Mouse (Mus musculus) urinary bladder, adult 2 months (tissue): ENCODE measurements around the gene Dhx16. TPM values are rescaled to one million over a fixed set of nuclear protein-coding genes. Genes with fewer than 3 reads are reported as not detected.

Experiments
- DNase-seq: peaks from one replicate; pipeline ENCODE4 v3.0.0; 2022; ENCODE audit warnings: low spot score
- polyA plus RNA-seq: library from polyadenylated mRNA; depleted of rRNA; stranded (reverse); fragments of >200 nt; gene quantifications from 2 replicates; pipeline ENCODE4 v1.2.3, GENCODE M21; 2012

The Dhx16 gene
- polyA plus RNA-seq, 1 experiment: 57.7 TPM

DNA sequence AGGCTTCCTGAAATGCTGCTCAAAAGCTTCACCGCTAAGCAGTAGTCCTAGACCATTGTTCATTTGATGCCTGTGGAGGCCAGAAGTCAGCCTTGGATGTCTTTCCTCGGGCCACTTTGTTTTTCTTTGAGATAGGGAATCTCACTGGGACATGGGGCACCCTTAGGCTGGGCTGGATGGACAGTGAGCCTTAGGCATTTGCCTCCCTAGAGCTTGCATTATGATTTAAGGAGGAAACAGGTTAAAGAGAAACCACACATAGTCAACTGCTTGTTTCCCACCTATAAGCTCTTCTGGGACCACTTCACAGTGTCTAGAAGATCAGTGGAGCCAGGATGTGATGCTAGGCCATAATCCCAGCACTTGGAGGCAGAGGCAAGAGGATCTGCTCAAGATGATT is 19.8 kb upstream of the Dhx16 start:
- no peak for DNase-seq

DNA sequence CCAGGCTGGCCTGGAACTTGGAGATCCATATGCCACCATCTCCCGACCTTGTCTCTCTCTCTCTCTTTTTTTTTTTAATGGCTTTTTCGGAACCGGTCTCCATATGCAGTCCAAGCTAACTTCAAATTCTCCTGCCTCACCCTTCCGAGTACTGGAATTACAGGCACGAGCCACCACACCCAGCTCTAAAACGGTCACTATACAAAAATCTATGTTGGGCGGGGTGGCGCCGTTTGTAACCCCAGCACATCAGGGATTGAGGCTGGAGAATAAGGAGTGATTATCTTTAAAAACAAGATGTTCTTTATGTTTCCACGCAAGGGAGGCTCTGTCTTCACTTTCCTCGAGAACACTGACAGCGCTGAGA is 18.8 kb upstream of the Dhx16 start:
- no peak for DNase-seq

DNA sequence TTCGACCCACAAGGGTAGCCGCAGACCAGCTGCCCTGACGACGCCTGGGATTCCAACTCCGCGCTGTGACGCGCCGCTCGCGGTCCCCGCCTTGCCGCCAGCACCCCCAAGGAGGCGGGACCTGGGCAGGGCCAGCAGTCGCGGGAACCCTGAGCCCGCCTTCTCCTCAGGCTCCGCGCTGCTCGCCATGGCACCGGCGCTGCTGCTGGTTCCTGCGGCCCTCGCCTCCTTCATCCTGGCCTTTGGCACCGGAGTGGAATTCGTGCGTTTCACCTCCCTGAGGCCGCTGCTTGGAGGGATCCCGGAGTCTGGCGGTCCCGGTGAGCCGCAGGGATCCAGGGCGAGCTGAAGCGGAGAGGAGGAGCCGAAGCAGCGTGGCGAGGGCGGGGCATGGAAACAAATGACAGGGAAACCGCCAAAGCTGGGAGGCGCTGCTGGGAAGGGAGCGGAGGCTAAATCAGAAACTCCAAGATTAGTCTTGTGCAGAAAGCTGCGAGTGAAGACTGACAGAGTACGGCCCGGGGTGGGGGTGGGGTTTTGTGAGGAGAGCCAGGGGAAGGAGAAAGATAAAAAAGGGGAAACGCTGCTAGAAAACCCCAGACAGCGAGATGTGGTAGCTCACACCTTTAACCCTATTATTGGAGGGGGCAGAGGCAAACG is 18.3 kb upstream of the Dhx16 start, which contains the start of gene Nrm:
TSS of gene Nrm (plus strand) at position 121 of the 660 bp plus-strand sequence.
- DNase-seq: peak; percentile 88

DNA sequence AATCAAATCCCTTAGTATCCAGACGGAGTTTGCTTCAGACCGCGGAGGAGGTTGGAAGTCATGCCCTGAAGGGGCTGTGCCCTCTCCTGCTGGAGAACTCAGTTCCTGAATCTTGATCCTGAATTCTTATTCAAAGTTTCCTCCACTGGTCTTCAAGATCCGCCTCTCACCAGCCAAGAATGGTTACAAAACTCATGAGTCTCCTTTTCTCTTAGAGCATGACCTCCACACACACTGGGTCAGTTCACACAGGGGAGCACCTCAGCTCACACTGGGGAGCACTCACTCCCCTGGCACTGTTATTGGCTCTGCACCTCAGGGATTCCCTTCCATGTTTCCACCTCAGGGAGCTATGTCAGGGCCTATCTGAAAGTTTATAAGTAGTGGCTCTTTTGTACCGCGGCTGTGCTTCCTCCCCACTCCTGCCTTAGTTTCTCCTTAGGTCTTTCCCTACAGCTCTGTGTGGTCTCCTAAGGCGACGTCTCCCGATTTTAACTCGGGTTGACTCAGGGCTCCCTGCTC is 14.7 kb upstream of the Dhx16 start:
- no peak for DNase-seq

DNA sequence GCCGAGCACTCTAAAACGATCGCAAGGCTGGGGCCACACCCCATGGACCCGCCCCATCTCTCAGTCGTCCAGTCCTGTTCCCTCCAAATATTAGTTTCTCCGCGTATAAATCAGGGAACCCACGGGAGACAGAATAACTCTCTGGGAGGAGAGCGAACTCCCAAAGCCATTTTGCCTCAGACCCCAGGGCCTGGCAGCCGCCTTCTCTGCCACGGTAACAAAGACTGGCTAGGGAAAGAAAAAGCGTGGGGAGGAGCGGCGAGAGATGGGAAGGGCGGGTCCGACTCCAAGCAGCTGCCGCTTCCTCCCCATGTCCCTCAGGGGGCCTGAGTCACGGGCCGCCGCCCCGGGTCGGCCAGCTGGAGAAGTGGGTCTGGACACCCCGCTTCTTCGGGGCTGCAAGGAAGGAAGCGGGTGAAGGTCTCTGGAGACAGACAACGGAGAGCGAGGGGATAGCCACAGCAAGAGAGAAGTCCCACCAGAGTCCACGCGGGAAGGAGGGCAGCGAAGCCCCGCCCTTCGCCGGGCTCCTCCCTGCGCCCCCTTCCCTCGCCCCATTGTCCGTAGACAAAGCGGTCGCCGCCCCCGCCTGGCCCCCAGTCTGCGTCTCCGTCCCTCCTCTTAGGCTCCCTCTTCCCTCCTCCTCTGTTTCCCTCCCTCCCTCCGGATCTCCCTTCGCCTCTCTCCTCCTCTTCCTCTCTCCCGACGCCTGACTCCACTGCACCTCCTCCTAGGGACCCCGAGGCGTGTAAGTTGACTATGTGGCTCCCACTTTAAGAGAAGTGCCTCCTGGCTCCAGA is 13.9 kb upstream of the Dhx16 start, which contains the start of gene Ppp1r18:
TSS of gene Ppp1r18 (plus strand) at position 113 of the 800 bp plus-strand sequence.
- peak; percentile 53 for DNase-seq

DNA sequence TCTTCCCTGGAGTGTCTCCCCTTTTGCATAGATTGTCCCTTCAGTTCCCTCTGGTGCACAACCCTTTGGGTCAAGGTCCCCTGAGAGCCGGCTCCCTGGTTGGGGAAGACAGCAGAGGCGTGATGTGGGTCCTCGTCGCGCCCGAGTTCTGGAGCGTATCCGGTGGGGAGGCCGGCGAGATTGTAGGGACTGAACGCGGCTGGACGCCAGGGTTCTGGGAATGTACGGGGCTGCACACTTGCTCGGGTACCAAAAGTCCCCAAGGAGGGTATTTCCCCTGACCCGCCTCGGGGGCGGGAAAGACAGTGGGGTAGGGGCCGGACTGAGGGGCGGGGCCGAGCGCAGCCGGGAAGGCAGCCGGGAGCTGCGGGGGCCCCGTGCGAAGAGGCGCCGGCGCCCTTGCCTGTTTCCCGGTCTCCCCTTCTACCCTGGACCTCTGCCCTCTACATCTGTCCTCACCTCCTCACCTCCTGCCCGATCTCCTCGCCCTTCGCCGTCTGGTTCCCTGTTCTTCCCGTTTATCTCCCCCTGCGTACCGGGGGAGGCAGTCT is 13.3 kb upstream of the Dhx16 start:
- DNase-seq: no peak

DNA sequence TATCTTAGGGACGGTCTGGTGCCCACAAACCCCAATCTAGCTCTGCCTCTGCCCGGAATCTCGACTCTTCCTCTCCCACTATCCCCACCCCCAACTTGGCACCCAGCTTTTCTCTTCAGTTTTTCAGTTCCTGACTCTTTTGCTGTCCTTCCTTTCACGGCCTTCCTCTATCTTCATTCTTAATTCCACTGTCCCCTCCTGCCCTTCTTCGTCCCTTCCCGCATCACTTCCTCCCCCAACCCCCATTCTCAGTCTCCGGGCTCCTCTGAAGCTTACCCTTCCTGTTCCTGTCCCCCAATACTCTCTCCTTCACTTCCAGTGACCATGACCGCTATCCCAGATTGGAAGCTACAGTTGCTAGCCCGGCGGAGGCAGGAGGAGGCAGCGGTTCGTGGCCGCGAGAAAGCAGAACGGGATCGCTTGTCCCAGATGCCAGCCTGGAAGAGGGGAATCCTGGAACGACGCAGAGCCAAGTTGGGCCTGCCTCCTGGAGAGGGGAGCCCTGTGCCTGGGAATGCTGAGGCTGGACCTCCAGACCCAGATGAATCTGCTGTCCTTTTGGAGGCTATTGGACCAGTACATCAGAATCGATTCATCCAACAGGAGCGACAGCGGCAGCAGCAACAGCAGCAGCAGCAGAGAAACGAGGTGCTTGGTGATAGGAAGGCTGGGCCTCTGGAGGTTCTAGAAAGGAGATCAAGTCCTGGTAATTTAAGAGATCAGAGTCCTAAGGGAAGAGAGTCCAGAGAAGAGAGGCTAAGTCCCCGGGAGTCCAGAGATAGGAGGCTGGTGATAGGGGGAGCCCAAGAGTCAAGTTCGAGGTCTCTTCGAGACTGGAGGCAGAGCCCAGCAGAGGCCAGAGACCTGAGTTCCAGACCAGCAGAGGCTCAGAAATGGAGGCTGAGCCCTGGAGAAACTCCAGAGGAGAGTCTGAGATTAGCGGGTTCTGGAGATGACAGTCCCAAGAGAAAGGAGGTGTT is 12.4 kb upstream of the Dhx16 start:
- DNase-seq: peak; percentile 30

DNA sequence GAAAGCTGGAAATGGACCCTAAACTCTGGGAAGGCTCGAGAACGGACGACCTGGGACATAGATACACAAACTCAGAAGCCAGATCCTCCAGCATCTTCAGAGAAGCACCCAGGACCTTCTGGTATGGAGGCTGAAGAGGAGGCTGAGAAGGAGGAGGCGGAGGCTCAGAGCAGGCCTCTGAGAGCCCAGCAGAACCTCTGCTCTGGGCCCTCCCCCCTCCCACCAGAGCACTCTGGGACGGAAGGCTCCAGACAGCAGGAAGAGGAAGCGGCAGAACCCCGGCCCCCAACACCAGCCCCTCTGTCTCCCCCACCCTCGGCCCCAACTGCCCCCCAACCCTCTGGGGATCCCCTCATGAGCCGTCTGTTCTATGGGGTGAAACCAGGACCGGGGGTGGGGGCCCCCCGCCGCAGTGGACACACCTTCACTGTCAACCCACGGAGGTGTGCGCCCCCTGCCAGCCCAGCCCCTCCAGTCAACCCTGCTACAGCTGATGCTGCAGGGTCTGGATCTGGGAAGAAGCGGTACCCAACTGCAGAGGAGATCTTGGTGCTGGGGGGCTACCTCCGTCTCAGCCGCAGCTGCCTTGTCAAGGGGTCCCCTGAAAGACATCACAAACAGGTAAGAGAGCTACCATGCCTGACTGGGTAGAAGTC is 11.3 kb upstream of the Dhx16 start:
- peak; percentile 23 for DNase-seq

DNA sequence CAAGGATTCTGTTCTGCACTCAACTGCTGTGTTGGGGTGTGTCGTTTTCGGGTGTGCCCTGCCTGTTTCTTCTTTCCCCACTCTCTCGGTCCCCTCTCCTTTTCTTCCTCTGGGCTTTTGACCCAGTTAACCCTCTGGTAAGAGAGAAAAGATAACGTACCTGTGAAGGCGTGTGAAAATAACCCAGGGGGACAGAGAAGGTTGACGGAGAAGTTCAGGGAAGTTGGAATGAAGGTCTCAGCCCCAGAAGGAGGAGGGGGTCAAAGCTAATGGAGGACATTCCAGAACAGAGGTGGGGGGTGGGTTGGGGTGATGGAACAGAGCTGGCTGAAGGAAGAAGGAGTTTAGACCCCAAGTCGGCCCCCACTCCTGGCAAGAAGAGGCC is 10.7 kb upstream of the Dhx16 start:
- DNase-seq: no peak

DNA sequence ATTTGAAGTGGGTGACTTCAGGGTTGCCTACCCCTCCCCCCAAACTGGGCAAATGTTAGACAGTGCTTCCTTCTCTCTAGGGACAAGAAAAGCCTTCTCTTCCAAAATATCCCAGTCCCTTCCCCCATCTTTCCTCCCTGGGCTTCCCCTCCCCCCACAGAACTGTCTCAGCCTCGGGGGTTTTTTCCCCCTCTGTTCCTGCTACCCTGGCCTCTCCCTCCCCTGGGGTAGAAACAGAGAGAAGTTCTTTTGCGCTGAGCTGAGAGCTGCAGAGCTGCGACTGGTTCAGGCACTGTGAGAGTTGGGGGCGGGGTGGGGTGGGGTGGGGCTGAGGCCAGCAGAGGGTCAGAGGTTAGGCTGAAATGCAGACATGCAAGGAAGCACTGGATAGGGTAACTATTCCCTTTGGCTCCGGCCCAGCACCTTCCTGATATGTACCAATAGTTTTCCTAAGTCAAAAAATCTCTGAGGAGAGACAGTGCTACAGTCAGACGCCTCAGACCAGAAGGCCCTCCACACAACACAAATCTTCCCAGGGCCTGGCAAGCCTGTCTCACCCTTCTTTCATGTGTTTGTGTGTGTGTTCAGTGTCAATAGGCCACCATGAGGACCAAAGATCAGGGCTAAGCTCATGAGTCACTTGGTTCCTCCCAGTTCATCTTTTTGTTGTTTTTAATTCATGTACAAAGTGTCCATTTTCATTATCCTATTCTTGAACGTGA is 10.1 kb upstream of the Dhx16 start:
- peak; percentile 29 for DNase-seq

DNA sequence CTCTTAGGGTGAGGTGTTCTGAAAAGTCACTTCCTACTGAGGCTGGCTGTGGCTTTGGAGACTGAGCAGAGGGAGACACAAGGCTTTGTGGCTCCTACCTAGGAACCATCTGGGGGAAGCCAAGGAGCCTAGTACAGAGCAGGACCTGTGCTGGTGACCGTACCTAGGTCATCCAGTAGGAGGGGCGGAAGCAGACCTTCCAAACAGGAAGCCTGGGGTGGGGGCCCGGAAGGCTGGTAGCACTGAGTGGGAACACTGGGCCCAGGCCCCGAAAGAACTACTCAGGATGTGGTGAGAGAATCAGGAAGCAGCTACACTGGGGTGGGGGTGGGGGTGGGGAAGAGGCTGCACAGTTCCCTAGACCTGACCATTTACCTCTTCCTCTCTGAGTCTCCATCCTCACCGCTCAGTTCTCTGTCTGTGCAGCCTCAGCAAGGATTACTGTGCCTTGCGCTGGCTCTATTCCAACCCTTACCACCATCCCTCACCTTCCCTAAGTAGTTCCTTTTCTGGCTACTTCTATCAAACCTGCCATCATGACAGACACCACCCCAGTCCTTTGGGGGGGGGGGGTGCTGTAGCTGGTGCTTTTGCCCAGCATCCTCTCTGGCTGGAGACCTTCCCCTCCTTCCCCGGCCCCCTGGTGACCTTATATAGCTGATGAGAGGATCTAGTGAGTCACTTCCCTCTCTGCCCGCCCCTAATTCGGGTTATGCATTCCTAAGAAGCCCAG is 9.3 kb upstream of the Dhx16 start:
- peak; percentile 35 for DNase-seq

DNA sequence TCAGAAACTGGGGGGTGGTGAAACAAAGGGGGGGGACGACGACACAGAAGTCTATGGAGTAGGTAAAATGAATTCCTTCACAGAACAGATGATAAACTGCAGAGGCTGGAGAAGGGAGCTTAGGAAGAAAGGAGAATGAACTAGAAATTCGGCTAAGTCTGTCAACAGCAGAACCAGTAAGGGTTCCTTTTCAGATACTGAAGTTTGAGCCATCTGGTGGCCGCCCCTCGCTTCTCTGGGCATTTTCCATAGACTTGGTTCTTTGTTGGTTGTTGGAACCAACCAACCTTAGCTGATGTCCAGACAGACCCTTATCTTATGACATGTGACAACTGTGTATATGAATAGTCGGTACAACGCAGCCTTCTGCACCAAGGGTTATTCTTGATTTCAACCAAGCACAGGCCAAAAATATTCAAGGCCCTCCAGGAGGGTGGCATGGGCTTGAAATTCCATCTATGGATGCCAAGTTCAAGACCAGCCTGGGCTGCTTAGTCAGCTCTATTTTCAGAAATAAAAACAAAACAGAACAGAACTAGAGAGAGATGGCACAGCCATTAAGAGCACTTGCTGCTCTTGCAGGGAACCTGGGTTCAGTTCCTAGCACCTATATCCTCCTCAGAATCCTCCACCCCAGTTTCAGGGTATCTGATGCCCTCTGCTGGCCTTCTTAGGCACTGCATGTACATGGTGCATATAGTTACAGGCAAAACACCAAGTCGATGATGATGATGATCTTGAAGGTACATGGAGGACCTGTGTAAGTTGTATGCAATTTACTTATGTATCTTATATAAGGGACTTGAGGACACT is 8.5 kb upstream of the Dhx16 start:
- DNase-seq: peak; percentile 20

DNA sequence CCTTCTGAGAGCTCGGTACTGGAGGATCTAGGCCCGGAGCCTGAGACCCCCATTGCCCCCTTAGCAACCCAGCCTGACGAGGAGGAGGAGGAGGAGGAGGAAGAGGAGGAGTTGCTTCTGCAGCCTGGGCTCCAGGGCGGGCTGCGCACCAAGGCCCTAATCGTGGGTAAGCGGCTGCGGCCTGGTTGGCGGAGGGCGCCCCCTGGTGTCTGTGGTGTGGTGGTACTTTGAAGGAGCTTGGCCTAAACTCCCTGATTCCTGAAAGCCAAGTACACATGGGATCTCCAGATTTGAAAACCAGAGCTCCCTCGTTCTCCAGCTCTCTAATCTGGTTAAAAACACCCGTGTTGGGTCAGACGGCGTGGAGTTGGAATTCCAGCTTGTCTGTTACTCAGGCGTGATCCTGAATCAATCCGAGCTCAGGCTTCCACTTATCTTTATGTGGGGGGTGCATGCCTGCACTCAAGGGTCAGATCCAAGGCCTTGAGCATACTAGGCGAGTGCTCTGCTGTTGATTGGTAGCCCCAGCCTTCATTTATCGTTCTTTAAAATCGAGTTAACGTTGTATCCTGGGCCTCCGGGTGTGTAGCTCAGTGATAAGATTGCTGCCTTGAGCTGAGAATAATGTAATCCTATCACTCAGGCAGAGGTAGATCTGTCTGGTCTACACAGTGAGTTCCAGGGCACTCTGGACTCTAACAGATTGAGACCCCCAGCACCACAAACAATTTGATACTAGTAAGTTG is 5.7 kb upstream of the Dhx16 start:
- DNase-seq: peak; percentile 90

DNA sequence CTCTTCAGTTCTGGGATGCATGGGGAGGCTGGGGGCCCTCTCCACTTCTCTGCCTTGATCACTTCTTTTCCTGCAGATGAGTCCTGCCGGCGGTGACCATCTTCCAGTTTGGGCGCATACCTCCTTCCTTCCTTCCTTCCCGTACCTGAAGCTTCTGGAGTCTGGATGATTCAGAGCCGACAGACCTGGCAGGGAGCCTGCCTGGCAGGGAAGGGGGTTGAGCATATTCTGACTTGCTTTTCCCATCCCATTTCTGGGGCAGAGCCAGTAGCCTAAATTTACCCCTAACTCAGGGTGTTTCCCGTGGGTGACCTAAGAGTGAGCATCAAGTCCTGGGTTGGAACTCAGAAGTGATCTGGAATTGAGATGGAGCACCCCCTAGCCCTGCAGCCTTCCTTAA is 4.9 kb upstream of the Dhx16 start:
- DNase-seq: no peak

DNA sequence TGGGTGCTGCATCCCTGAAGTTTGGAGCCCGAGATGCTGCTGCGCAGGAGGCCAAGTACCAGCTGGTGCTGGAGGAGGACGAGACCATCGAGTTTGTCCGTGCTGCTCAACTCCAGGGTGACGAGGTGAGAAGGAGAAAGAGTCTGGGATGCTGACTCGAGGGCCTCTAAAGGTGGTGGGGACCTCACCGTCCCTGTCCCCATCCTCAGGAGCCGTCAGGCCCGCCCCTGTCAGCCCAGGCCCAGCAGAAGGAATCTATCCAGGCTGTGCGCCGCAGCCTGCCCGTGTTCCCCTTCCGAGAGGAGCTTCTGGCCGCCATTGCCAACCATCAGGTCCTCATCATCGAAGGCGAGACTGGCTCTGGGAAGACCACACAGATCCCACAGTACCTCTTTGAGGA is 3.3 kb downstream of the Dhx16 start:
- no peak for DNase-seq

DNA sequence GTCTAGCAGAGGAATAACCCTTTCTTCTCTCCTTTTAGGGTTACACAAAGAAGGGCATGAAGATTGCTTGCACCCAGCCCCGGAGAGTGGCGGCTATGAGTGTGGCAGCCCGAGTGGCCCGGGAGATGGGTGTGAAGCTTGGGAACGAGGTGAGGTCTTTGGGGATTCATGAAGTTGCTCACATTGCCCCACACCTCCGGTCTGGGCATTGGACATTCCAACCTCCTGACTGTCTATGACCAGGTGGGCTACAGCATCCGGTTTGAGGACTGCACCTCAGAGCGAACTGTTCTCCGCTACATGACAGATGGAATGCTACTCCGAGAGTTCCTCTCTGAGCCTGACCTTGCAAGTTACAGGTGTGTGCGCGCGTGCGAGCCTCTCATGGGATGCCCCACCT is 4.2 kb downstream of the Dhx16 start:
- DNase-seq: no peak

DNA sequence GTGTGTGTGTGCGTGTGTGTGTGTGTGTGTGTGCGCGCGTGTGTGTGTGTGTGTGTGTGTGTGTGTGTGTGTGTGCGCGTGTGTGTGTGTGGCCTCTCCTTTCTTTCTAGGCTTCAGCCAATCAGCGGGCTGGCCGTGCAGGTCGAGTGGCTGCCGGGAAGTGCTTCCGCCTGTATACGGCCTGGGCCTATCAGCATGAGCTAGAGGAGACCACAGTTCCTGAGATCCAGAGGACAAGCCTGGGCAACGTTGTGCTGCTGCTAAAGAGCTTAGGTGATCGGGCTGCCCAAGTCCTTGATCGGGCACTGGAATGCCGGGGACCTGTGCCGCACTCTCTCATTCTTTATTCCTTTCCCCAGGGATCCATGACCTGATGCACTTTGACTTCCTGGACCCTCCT is 8.1 kb downstream of the Dhx16 start:
- DNase-seq: no peak
